Mouse (Mus musculus) MEL (cell line): Measurements from ENCODE around the gene Lamb1.

Source experiments
- CHD2 ChIP-seq: IDR thresholded peaks from 2 replicates; pipeline ENCODE4 v1.6.1; 2011; ENCODE audit warnings: low read length, improper control_type of control experiment
- CTCF ChIP-seq, 3 experiments: IDR thresholded peaks in 2 of 3; conservative IDR thresholded peaks in 1 of 3; 2 replicates each; pipeline ENCODE4 v1.5.1; 2011 to 2012; ENCODE audit warnings: low read length in 3 of 3, low read depth in 2 of 3, mild to moderate bottlenecking in 2 of 3, improper control_type of control experiment in 1 of 3, inconsistent platforms in 1 of 3, mixed read lengths in 1 of 3, moderate library complexity in 1 of 3; ENCODE audit not compliant: control insufficient read depth in 1 of 3, insufficient read depth in 1 of 3, poor library complexity in 1 of 3, severe bottlenecking in 1 of 3

DNA sequence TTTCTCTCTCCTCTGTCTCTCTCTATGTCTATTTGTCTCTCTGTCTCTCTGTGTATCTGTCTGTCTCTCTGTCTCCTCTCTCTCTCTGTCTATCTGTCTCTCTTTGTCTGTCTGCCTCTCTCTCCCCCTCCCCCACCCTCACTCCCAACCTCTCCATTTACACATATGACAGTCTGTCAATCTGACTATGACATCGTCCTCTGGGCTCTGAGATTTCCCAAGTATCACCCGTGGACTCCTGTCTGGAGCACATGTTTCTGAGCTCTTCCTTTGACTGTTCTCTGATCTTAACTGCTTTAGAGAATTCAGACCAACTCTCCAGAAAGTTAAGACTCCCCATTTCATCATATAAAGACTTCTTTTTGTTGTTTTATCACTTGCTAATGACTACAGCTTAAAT is 42.8 kb upstream of the Lamb1 start:
- TF ChIP-seq CTCF (IDR thresholded peaks at IDR 0.05 in 2 of 3, conservative IDR thresholded peaks at IDR 0.05 in 1 of 3; ENCODE audit: control insufficient read depth in 1 of 3, insufficient read depth in 1 of 3, low read depth in 2 of 3, low read length in 3 of 3, poor library complexity in 1 of 3, severe bottlenecking in 1 of 3) = no peak
- no peak for TF ChIP-seq CHD2
